Mouse (Mus musculus) lung, postnatal 36 days (tissue): ENCODE data around the gene Lrrc3b.

Experiments
- DNase-seq: peaks from one replicate; pipeline ENCODE4 v3.0.0; 2022; ENCODE audit warnings: mixed read lengths

Lrrc3b gene

DNA sequence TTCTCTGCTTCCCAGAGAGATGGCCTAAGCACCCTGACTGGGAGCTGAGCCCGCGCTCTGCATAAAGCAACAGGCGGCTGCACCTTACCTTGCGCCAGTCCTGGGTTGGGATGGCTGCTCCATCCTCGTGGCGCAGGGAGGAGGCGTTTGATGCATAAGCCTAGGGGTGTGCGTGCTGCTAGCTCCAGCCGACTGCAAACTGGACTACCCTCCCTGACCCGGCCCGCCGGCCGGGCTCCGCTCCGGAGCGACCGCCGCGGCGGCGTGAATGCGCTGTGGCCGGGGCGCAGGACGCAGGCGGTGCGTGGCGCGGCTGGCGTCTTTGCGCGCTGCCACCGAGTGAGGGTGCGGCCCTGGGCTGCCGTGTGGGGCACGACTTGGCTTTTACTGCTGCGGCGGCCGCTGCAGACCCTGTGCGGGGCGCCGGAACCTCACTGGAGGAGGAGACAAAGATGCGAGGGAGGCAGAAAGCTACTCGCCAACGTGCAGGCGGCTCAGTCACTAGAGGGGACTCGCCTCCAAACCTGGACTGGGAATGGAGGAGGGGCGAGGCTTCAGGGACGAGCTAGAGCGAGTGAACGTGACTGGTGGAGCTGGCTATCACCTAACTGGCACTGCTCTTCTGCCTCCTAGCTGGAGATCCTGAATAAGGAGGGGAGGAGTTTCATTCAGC lies at the start of gene Lrrc3b:
Gene Lrrc3b (minus strand): TSS at position 503 of the 673 bp plus-strand sequence.
- no peak for DNase-seq

DNA sequence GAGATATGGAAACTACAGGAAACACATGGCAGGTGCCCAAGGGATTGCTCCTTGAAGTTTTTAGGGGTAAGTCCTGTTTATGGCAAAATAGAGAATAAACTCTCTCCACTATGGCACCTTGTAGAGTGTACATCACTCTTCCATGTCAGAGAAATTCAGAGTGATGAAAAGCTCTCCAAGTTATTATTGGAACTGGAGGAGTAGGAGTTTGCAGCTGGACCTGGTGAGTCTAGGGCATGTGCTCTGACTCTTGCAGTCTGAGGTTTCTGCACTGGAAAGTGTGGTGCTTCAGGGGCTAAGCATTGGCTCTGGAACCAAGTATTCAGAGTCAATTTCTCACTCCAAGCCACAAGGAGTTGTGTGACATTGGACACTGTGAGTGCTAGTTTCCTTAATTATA lies 38.9 kb upstream of the Lrrc3b start:
- no peak for DNase-seq

DNA sequence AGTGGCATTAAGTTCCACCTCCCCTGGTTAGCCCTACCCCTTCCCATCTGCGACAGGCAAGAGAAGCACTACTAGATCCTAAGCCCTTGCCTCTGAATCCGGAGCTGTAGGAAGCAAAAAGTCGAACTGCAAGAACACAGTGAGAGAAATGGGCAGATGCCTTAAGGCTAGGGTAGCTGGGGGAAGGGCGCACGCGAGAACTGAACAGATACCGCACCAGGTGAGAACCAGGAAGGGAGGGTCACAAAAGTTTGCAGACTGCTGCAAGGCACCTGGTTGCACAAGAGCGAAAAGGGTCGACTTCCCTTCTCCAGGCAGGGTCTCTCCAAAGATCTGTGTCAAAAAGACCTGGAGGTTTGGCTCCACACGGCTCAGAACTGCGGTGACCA lies 697 bp downstream of the Lrrc3b start:
- DNase-seq: no peak

DNA sequence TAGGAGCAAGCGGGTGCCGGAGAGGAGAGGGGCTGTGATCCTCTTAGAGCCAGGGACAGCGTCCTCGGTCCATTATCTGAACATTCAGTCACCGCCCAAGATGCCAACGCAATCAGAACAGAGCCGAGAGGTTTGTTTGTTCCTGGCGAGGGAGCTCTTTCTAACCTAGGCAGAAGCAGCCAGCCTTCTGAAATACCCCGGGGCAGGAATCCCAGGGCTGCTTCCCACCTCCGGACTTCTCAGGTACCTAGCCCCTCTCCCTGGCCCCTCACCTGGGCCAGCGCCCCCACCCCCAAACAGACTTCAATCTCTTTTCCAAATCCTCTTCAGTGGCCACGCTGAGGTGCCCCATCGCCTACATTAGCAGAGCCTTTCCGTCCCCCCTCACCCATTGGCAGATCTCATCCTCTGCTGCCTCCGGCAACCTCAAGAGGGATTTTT lies 1.3 kb downstream of the Lrrc3b start:
- DNase-seq: no peak

DNA sequence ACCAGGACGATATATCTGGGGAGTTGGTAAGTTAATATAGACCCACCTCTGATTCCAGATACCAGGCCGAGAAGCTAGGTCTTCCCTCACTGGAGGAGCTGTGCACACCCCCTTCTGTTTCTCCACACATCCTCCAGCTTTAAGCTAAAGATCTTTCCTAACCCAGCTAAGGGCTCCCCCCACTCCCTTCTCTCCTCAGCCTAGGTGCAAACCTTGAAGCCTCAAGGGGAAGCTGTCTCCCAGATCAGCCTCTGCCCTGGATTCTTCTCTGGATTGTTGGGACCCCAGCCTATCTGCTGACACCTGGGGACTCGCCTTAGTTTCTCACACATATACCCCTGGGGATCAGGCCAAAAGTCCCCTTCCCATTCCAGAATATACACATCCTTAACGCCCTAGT lies 1.7 kb downstream of the Lrrc3b start:
- no peak for DNase-seq

DNA sequence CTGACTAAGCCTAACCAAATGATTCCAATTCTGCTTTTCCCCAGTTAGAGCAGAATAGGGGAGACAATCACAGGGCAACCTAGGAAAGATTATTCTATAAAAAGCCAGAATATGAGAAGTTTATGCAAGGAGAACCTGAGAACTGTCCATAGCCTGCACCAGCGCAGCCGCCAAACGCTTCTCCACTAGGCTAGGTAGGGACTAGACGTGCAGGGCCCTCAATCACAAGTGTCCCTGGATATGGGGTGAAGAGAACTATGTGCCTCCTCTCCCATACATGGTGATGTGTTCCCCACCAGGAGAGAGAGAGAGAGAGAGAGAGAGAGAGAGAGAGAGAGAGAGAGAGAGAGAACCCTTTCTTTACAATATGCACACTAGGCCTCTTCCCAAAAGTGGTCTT lies 2.2 kb downstream of the Lrrc3b start:
- DNase-seq: no peak

DNA sequence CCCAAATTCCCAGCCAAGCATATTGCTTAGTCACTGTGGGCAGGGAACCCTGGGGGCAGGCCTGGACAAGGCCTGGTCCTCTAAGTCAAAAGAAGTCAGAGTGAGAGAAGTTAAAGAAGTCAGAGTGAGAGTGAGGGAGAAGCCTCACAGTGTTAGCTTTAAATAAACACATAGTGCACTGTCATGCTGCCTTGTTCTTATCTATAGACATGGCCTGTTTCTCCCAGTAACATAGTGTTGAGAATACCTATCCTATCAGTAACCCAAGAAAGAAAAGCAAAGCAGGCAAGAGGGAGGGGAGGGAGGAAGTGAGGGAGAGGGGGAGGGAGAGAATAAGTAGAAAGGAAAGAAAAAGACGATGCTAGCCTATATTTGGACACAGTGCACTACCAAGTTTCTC lies 6.4 kb downstream of the Lrrc3b start:
- no peak for DNase-seq

DNA sequence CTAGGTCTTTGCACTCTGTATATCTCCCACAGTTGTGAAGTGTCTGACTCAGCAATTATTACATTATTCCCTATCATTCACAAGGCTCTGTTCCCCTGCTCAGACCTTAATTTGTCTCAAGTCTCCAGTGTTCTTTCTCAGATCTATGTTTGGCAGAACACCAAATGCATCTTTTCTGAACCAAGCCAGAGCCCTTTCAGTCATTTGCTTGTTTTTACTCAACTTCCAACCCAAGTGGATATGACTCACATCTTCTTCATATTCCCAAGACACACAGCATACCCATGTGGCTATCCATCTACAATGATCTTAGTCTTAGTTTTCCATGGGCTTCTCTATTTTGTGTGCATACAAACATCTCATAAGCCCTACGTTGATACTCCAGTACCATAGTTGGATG lies 17.2 kb downstream of the Lrrc3b start:
- no peak for DNase-seq

DNA sequence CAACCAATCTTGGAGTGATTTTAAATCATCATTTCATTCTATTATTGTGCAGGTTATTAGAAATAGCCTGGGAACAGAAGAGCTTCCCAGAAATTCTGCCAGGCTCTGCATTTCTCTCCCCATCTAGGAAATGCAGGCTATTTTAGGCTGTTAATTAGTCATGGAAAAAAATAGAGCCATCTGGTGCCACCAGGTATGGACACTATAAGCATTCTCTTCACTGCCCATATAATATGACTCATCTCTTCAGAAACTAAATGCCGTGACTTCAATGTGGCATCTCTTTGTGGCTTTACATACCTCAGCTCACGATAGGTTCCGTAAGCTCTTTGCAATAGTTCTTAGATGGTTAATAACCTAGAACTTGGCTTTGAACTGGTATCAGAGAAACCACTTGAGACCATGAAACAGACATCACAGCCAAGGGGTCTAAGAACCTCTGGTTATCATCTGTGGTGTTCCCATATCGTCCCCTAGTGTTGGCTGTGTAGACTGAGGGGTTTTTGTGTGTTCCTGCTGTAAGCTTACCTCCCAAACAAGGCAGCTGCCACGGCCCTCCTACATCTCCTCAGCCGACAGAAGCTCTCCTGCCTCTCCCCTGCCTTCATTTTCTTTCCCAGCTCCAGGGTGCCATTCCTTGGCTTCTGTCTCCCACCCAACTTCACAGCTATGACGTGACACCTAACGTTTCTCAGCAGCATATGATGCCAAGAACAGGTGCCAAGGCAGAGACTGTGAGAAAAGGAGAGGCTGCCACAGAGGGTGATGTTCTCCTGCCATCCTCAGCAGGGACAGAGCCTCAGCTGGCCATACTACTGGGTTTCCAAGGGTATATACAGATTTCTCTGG lies 27.9 kb downstream of the Lrrc3b start:
- no peak for DNase-seq

DNA sequence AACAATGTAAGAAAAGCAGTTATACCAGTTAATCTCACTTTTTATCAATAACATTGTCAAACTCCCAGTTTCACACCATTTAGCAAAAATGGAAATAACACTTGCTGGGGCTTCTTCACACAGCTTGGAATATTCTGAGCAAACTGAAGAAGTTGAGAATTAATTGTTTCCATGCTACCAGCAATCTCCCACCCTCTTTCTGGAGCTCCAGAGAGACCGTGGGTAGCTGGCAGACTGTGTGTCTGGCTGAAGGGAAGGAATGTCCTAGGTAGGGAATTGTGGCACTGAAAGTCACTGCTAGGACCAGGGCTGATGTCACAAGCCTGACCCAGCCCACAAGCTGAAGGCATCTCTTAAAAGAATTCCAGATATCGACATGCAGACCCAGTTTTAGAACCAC lies 53.3 kb downstream of the Lrrc3b start:
- no peak for DNase-seq

DNA sequence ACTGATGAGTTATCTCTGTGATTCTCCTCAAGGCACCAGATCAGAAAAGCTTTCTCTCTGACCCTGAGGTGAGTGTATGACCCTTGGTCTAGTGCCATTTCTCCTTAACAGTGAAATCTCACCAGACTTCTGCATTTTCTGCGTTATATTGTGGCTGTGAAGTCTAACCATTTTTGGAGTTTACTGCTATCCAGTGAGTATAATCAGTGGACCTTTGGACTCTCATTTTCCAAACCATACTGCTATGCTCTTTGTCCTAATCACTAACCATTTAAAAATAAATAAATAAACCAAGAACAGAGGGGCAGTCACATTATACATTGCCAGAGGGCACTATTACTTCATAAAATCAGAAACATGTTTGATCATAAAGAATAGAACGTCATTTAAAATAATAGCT lies 53.8 kb downstream of the Lrrc3b start:
- no peak for DNase-seq

DNA sequence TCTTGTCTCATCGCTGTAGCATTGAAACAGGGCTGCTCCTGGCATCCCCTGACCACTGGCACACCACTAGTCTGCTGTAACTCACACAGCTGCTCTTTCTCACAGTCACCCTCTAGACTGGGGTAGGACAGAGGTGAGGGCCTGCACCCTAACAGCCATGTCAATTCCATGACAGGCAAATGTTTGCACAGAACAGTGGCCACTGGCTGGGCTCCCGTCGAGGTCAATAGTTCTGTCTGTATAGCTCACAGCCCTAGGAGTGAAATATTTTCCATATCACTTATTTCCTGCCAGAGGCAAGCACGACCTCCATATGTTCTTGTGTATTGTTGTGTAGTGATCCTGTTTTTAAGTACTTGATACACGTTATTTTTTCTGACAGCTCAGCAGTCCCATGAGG lies 54.3 kb downstream of the Lrrc3b start:
- DNase-seq: peak; percentile 13

DNA sequence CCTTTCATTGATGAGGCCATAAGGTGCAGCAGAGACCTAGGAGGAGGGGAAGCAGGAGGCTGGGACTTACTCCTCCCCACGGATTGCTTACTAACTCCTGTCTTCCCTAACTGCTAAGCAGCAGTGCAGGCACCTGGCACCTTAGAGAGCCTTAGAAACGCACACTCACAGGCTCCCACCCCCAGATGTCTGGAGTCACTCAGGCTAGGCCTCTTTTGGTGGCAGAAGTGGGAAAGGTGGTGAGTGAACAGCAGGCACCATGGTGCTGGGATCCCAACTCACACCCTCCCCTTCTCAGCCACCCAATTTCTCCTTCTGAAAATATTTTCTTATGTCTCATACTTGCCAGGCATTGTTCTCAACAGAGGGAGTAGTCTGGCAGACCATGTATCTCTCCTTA lies 55.7 kb downstream of the Lrrc3b start:
- no peak for DNase-seq

DNA sequence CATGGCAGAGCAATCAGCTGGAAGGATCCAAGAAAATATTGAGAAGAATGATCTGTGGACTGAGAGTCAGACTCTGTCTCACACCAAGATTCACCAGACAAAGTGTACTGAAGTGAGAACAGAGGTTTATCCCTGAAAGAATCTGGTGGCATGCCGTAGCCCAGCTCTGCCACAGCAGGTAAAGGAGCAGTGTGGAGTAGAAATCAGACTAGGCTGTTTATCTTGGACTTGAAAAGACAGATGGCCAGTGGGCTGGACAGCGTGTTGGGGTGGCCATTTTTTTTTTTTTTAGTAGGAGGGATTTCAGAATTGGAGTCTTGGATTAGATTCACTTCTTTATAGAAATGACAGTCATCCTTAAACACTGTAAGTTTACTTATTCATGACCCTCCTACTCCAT lies 61.4 kb downstream of the Lrrc3b start:
- DNase-seq: no peak

DNA sequence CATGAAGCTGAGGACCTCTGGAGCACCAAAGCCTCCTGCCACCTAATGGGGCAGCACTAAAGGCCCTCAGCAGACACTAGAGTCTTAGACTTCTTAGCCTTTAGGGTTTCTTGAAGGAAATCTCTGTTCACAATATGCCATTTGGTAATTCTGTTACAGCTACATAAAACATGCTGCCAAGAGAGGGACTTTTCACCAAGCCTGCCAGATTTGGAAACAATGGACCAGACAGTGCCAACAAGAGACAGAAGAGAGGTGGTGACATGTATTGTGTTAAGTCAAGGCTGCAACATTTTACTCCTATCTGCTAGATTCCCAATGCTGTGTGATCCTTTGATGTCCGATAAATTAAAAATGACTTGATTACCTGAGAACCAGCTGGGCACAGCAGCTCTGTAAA lies 62.0 kb downstream of the Lrrc3b start:
- peak; percentile 3 for DNase-seq

DNA sequence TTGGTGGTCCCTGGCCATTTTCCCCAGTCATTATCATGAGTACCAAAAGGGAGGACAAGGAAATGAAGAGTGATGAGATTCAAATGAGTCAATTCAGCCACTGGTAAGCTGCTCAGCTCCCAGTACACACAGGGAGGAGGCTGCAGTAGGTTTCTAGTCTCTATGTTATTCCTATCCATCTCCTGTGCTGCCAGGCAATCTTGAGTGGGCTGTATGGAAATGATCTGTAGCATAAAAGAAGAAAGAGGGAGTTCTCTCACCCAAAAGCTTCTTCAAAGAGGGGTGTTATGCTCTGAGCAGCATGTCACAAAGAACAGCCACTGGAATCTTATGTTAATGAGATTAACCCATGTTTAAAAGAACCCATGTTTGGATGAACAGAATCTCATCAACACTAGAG lies 64.5 kb downstream of the Lrrc3b start:
- no peak for DNase-seq

DNA sequence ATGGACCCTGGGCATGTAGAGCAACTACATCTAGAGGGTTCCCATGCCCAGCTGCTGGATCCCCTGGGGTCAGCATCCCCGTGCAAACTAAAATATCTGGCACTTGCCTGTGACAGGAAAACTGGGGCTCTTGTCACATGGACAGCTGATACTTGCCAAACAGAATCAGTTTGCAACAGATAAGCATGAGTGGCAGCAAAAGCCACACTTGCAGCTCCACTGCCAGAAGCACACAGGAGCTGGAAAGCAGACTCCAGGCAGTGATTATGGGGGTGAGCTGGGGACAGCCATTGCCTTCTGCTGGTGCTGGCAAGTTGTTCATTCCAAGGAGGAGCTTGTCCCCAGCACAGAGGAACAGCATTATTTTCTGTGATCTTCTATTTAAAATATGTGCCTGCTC lies 65.8 kb downstream of the Lrrc3b start:
- DNase-seq: peak; percentile 4

DNA sequence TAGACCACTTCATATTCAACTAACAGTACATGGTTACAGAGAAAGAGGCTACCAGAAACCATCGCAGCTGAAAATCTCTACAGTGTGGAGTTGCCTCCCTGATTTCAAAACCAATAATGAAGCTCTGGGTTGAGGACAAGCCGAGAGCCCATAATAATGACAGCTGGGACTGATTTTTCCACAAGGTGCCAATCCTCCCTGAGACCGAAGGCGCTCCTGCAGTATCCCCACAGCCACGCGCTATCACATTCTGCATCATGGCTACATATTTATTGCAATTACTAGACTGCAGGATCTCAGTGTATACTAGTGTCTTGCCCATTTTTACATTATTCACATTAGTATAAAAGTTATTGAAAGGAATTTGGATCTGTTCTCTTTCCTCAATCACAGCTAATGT lies 73.7 kb downstream of the Lrrc3b start:
- DNase-seq: no peak

DNA sequence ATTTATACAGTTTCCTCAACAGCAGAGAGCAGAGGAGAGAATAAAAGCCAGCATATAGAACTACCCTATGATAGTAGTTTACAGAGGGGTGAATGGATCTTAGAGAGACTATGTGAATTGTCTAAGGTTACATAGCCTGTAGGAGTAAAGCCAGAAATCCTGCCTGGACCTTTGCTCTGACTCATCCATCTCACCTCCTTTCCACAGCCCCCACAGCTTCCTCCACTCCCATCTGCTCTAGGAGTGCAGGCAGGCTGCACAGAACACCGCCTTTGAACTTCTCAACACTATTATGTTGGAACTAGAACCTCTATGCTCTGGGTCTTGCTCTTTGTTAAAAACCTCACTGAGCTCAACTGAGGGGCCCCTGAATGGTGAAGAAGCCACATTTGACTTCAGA lies 78.9 kb downstream of the Lrrc3b start:
- DNase-seq: no peak

DNA sequence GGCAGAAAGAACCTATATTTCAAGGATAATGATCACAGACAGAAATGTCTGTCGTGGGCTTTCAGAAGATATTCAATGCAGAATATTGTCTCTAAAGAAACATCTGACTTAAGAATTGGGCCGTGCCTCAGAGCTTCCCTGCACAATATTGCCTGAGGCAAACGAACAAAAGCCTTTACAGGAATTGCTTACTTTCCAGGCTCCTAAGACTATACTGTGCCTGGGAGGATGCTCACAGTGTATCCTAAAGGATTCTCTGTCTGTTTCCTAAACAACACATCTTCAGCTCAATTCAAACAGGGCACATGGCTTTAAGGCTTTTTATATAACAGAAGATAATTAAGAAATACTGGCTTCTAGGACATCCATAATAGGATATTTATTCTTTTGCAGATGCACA lies 79.7 kb downstream of the Lrrc3b start:
- no peak for DNase-seq

DNA sequence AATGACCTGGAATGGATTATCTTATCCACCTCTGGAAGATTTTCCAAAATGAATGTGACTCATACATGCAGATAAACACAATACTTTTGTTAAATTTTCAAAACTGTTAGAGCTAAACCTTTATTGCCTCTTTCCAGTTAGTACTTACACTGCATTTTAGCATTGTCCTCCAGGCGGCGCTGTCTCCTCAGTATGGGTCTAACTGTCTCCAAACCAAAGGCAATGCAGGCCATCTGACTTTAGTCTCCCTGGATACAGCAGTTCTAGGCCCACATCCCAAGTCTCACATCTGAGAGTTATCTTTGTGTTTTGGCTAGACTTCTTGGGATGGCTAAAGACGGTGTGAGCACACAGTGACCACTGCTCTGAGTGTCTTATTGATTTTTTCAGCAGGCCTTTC lies 83.3 kb downstream of the Lrrc3b start:
- peak; percentile 80 for DNase-seq

DNA sequence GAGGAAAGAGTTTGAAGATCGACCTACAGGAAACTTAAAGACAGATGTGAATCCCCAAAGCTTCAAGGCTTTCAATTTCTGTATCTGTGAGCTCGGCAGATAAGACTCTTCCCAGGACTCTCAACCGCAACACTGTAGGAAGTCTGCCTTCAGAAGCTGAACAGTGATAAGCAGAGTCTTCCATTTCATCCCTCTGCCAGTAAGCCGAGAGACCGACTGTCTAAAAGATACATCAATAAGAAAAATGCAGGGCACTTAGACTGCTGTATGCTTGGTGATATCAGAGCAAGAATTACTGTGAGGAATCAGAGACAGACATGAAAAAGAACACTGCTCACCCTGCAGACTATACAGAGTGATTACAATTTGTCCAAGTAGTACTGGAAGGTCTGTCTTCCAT lies 84.5 kb downstream of the Lrrc3b start:
- DNase-seq: no peak

DNA sequence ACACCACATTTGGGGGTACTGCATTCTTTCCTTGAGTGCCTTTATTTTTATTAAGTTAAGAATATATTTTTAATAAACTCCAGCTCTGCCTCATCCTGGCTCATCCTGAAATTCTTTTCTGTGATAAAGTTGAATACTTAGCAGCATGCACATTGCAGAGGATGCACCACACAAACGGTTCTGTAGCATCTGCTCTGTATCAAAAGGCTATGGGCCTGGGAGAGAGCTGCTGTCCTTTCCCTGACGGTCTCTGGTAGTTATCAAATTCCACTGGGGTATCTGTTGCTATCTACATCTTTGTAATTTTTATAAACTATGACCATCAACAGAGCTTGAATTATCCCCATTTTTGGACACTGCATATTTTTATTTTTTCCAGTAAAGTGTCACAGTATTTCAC lies 105.7 kb downstream of the Lrrc3b start:
- no peak for DNase-seq

DNA sequence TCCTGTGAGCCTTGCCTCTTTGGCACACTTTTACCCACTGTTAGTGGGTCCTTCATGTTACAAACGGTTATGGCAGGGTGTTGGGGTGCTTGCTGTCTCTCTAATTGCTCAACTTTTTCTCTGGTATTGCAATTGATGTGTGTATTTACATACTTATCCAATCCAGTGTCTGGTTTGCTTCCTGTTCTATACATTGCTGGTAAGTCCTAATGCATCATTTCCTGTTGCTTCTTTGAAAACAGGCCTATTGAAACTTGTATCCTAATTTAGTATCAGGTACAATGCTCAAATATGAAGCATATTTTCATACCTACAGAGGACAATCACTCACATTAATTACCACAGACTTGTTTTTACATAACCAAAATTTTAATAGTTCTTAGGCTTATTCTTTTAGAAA lies 107.4 kb downstream of the Lrrc3b start:
- no peak for DNase-seq

DNA sequence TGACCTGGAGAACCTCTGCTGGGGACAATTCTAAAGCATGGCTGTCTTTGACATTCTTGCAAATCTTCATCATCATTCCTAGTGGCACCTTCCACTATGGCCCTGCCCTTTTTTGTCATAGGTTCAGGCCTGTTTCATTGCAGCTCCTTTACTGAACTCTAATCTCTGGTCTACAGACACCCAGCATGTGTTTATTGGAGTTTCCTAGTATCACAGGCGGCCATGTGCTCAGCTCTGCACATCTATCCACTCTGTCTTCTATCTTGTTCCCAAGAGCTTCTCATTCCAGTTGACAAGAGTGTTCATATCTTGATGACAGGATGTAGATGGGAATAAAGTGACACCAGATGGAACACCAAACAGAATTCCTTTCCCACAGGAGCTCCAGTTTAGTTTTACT lies 108.6 kb downstream of the Lrrc3b start:
- DNase-seq: no peak
